Mouse (Mus musculus): Measurements from ENCODE around the gene Eef1akmt2. TPM values are rescaled to one million over a fixed set of nuclear protein-coding genes. Genes with fewer than 3 reads are reported as not detected.

Eef1akmt2 gene
- polyA plus RNA-seq, 1 experiment from 2014 or later = 98.9 TPM

- Histone ChIP-seq H3K9ac (replicated peaks) (no peak overlapping the region), H3K27me3 (no peaks in the 10 kb centered on the region), H3K36me3 (peaks cover 4% of the 10 kb centered on the region; the same call in 1 of the 2 replicates), H3K4me1 (replicated peaks) (peaks cover 38% of the 10 kb centered on the region), H3K4me3 (replicated peaks) (no peak overlapping the region), H3K4me2 (replicated peaks) (no peak overlapping the region), H3K9me3 (no peaks in the 10 kb centered on the region), H3K27ac (no peak overlapping the region)
- WGBS = 79% methylated on average over 5 of the region's 5 CpGs
- ATAC-seq = no peak
These were observed 37.4 kb downstream of the Eef1akmt2 start for GRCm38 (mm10) chr7:132815081-132815480.

GRCm38 (mm10) chr7:132814089-132814450 lies 38.4 kb downstream of the Eef1akmt2 start:
- peak overlapping the region; percentile 76 for H3K4me3 ChIP-seq (replicated peaks)
- ATAC-seq = no peak
- H3K36me3 ChIP-seq = 0 out of 2 replicates have a peak, but pooled peaks cover 1% of the 10 kb centered on the region
- H3K9me3 ChIP-seq = no peaks in the 10 kb centered on the region
- H3K4me2 ChIP-seq (replicated peaks) = peak overlapping the region; percentile 84
- H3K27ac ChIP-seq = peak overlapping the region; percentile 90
- no peaks in the 10 kb centered on the region for H3K27me3 ChIP-seq
- H3K4me1 ChIP-seq (replicated peaks) = peaks cover 49% of the 10 kb centered on the region
- peak overlapping the region; percentile 87 for H3K9ac ChIP-seq (replicated peaks)
- under 1% methylated on average over 7 of the region's 7 CpGs for WGBS

- H3K27ac ChIP-seq = peak within 1 kb of the TSS; percentile 90
- H3K27me3 ChIP-seq = no peaks in the 10 kb centered on the region
- no peaks in the 10 kb centered on the region for H3K9me3 ChIP-seq
- peaks cover 54% of the 10 kb centered on the region for H3K4me1 ChIP-seq (replicated peaks)
- peak within 1 kb of the TSS; percentile 76 for H3K4me3 ChIP-seq (replicated peaks)
- H3K4me2 ChIP-seq (replicated peaks) = peak within 1 kb of the TSS; percentile 84
- no peaks in the 10 kb centered on the region for H3K36me3 ChIP-seq
- ATAC-seq = peak; percentile 68
- H3K9ac ChIP-seq (replicated peaks) = peak within 1 kb of the TSS; percentile 87
- WGBS = under 1% methylated on average over 62 of the region's 85 CpGs
These were observed 38.9 kb downstream of the Eef1akmt2 start, which contains the start of gene Fam53b for GRCm38 (mm10) chr7:132813416-132814088. Gene Fam53b, minus strand, starts transcription at chr7:132813886.

- Histone ChIP-seq H3K27me3 (no peaks in the 10 kb centered on the region), H3K36me3 (no peaks in the 10 kb centered on the region), H3K4me2 (replicated peaks) (peak overlapping the region; percentile 84), H3K4me1 (replicated peaks) (peaks cover 61% of the 10 kb centered on the region), H3K9ac (replicated peaks) (peak overlapping the region; percentile 87), H3K4me3 (replicated peaks) (peak overlapping the region; percentile 76), H3K9me3 (no peaks in the 10 kb centered on the region), H3K27ac (peak overlapping the region; percentile 90)
- ATAC-seq = peak; percentile 15
- WGBS = under 1% methylated on average over 59 of the region's 59 CpGs
These were observed 39.7 kb downstream of the Eef1akmt2 start for GRCm38 (mm10) chr7:132812619-132813415.

GRCm38 (mm10) chr7:132811716-132812618 lies 40.5 kb downstream of the Eef1akmt2 start:
- ATAC-seq = no peak
- 14% methylated on average over 23 of the region's 23 CpGs for WGBS
- peaks cover 70% of the 10 kb centered on the region for H3K4me1 ChIP-seq (replicated peaks)

GRCm38 (mm10) chr7:132810879-132811278 lies 41.6 kb downstream of the Eef1akmt2 start:
- H3K27ac ChIP-seq = 0 out of 2 replicates have a peak overlapping the region, but pooled peaks have one; percentile 84
- ATAC-seq = peak; percentile 21
- peak overlapping the region; percentile 84 for H3K4me2 ChIP-seq (replicated peaks)
- H3K4me1 ChIP-seq (replicated peaks) = peaks cover 75% of the 10 kb centered on the region
- H3K9ac ChIP-seq (replicated peaks) = 0 out of 2 replicates have a peak overlapping the region, but pooled peaks have one; percentile 26
- H3K9me3 ChIP-seq = no peaks in the 10 kb centered on the region
- no peak overlapping the region for H3K4me3 ChIP-seq (replicated peaks)
- 52% methylated on average over 1 of the region's 1 CpGs for WGBS
- no peaks in the 10 kb centered on the region for H3K27me3 ChIP-seq
- H3K36me3 ChIP-seq = no peaks in the 10 kb centered on the region

More at GRCm38 (mm10) chr7:132811716-132812618, 40.5 kb downstream of the Eef1akmt2 start:
- Histone ChIP-seq H3K9ac (replicated peaks) (peak overlapping the region; percentile 87), H3K9me3 (no peaks in the 10 kb centered on the region), H3K36me3 (no peaks in the 10 kb centered on the region), H3K4me2 (replicated peaks) (peak overlapping the region; percentile 84), H3K4me3 (replicated peaks) (peak overlapping the region; percentile 76), H3K27me3 (no peaks in the 10 kb centered on the region), H3K27ac (peak overlapping the region; percentile 90)

GRCm38 (mm10) chr7:132810368-132810767 lies 42.1 kb downstream of the Eef1akmt2 start:
- H3K9ac ChIP-seq (replicated peaks) = 0 out of 2 replicates have a peak overlapping the region, but pooled peaks have one; percentile 26

GRCm38 (mm10) chr7:132809721-132810120 lies 42.8 kb downstream of the Eef1akmt2 start:
- Histone ChIP-seq H3K4me3 (replicated peaks) (0 out of 2 replicates have a peak overlapping the region, but pooled peaks have one; percentile 3), H3K4me2 (replicated peaks) (peak overlapping the region; percentile 84), H3K9ac (replicated peaks) (peak overlapping the region; percentile 53; the same call in 1 of the 2 replicates), H3K27ac (peak overlapping the region; percentile 84), H3K4me1 (replicated peaks) (peaks cover 80% of the 10 kb centered on the region), H3K36me3 (no peaks in the 10 kb centered on the region), H3K9me3 (no peaks in the 10 kb centered on the region), H3K27me3 (no peaks in the 10 kb centered on the region)
- 16% methylated on average over 6 of the region's 6 CpGs for WGBS
- no peak for ATAC-seq

More at GRCm38 (mm10) chr7:132810368-132810767, 42.1 kb downstream of the Eef1akmt2 start:
- Histone ChIP-seq H3K27me3 (no peaks in the 10 kb centered on the region), H3K4me1 (replicated peaks) (peaks cover 79% of the 10 kb centered on the region), H3K27ac (peak overlapping the region; percentile 84), H3K4me2 (replicated peaks) (peak overlapping the region; percentile 84), H3K36me3 (no peaks in the 10 kb centered on the region), H3K4me3 (replicated peaks) (no peak overlapping the region), H3K9me3 (no peaks in the 10 kb centered on the region)
- 13% methylated on average over 6 of the region's 6 CpGs for WGBS
- ATAC-seq = peak; percentile 31; the same call in 1 of the 2 replicates

GRCm38 (mm10) chr7:132808841-132809682 lies 43.4 kb downstream of the Eef1akmt2 start:
- Histone ChIP-seq H3K36me3 (no peaks in the 10 kb centered on the region), H3K9me3 (no peaks in the 10 kb centered on the region), H3K9ac (replicated peaks) (peak overlapping the region; percentile 53), H3K27ac (peak overlapping the region; percentile 84), H3K4me3 (replicated peaks) (peak overlapping the region; percentile 19), H3K4me2 (replicated peaks) (peak overlapping the region; percentile 84), H3K4me1 (replicated peaks) (peaks cover 76% of the 10 kb centered on the region), H3K27me3 (no peaks in the 10 kb centered on the region)
- 1% methylated on average over 20 of the region's 20 CpGs for WGBS
- peak; percentile 40; the same call in 1 of the 2 replicates for ATAC-seq

- Histone ChIP-seq H3K27me3 (no peaks in the 10 kb centered on the region), H3K4me2 (replicated peaks) (peak overlapping the region; percentile 84), H3K4me3 (replicated peaks) (no peak overlapping the region), H3K9ac (replicated peaks) (peak overlapping the region; percentile 53; the same call in 1 of the 2 replicates), H3K36me3 (no peaks in the 10 kb centered on the region), H3K4me1 (replicated peaks) (peaks cover 77% of the 10 kb centered on the region), H3K9me3 (no peaks in the 10 kb centered on the region), H3K27ac (peak overlapping the region; percentile 84)
- WGBS = 37% methylated on average over 7 of the region's 7 CpGs
- no peak for ATAC-seq
These were observed 44.2 kb downstream of the Eef1akmt2 start for GRCm38 (mm10) chr7:132808051-132808796.

All from midbrain, embryonic 13.5 days (tissue).